Mouse (Mus musculus) ES-E14 (cell line): ENCODE measurements around the gene Ugt1a1.

Experiments used
- CHD2 ChIP-seq: IDR thresholded peaks from 2 replicates; pipeline ENCODE4 v1.6.1; 2014; ENCODE audit warnings: mild to moderate bottlenecking, low read depth, low read length, inconsistent platforms
- HCFC1 ChIP-seq: IDR thresholded peaks from 2 replicates; pipeline ENCODE4 v1.6.1; 2012; ENCODE audit warnings: low read length, inconsistent platforms, borderline replicate concordance; ENCODE audit not compliant: insufficient read depth
- MAFK ChIP-seq: IDR thresholded peaks from 2 replicates; pipeline ENCODE4 v1.6.1; 2014; ENCODE audit warnings: mild to moderate bottlenecking, low read depth, low read length, inconsistent platforms; ENCODE audit not compliant: insufficient read depth
- ZNF384 ChIP-seq: IDR thresholded peaks from 2 replicates; pipeline ENCODE4 v1.6.1; 2012; ENCODE audit warnings: low read depth, low read length, inconsistent platforms

GRCm38 (mm10) chr1:88233421-88234247 is 21.9 kb downstream of the Ugt1a1 start:
- TF ChIP-seq ZNF384 (no peak), HCFC1 (no peak), MAFK (no peak), CHD2 (no peak)
